Mouse (Mus musculus): ENCODE measurements at regions not wholly inside any gene's neighbourhood (a gene's known extent, or its start where the extent isn't known, plus 50 kb on each side); places are given as distances from the start of the nearest gene placed in this dataset.

DNA sequence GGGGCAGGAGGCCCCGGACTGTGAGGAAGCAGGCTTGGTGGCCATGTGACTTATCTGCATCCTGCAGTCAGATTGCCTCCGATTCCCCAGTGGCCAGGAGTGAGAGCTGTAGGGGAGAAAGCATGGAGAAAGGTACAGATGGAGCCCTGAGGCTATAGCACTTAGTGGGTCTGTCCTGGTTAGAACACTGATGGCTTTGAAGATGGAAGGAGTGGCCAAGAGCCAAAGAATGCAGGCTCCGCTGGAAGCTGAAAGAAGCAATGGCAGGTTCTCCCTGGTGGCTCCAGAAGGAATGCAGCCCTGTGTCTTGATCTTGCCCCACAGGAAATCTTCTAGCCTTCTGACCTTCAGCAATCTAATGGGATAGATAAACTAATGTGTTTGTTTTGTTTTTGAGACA is 926.3 kb downstream of the 4930447A16Rik start:
- no peak for DNase-seq

DNA sequence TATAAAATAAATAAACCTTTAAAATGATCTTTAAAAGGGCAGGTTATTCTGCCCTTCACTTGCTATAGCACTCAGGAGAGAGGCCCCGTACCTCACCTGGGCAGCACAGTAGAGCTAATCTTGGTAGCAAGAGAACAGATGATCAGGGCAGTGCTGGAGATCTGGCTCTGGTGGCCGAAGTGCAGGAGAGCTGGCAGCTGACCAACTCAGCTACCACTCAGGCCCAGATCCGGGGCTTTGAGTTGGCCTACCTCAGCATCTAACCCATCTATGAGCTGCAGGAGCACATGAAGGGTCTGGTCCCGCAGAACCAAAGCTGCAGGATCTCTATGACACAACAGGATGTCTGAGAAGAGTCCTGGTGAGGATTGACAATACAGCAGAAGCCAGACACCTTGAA is 928.0 kb downstream of the 4930447A16Rik start:
- no peak for DNase-seq

DNA sequence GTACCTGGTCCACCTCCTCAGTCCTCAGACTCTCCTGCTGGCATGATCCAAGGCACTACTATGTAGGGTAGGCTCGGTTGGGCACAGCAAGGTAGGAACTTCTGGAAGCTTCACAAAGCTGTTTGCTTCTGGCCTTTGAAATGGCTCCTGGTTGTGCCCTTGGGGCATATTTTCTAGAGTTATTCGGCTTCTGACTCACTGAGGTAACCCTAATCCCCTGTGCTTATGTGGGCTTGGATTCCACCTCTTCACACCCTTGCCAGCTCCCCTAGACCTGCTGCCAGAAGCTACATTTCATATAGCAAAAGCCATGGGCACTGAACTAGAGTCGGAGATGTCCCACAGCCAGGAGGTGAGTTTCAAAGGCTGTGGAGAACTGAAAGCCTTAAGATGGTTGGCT is 933.7 kb downstream of the 4930447A16Rik start:
- no peak for DNase-seq

DNA sequence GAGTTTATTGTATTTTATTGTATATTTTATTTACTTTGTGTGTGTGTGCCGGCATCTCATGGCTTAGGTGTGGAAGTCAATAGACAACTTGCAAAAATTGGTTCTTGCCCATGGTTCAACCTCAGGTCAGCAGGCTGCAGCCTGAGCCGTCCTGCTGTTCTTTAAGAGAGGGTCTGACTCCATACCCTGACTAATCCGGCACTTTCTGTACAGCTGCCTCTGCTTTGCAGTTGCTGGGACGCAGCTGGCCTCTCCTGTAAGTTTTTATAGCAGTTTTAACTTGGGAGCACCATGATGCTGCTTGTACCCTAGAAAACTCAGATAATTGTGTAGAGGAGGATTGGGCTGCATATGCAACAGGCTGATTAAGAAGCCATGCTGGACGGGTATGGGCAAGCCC is 938.2 kb downstream of the 4930447A16Rik start:
- no peak for DNase-seq

DNA sequence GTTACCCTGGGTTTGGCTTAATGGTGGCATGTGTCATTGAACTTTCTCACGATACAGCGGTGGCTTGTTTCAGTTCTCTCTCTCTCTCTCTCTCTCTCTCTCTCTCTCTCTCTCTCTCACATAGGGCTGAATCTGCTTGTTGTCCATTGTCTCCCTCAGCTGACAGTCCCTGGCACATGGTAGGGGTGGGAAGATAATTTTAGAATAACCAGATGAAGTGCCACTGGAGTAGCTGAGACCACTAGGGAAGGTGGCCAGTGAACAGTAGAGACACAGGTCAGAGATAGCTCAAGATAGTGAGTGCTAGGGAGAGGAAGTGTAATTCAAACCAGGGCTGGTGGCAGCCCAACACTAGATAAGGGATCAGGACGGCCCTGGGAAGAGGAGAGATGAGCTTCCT is 938.7 kb downstream of the 4930447A16Rik start:
- no peak for DNase-seq

DNA sequence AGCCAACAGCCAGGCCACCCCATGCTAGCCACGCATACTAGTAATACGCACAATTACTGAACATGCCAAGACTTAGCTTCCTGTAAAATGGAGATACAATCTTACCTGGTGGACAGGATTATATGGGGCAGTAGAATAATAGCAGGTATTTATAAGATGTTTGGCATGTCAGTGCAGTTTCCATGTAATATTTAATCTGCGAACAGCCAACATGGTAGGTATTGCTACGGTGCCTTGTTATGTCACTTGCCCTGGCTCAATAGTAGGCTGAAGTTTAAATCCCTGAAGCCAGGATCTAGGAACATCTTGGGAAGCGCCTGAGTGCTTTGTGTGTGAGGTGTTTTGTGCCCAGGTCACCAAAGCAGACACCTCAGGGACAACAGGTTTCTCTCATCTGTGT is 942.3 kb downstream of the 4930447A16Rik start:
- DNase-seq = no peak

DNA sequence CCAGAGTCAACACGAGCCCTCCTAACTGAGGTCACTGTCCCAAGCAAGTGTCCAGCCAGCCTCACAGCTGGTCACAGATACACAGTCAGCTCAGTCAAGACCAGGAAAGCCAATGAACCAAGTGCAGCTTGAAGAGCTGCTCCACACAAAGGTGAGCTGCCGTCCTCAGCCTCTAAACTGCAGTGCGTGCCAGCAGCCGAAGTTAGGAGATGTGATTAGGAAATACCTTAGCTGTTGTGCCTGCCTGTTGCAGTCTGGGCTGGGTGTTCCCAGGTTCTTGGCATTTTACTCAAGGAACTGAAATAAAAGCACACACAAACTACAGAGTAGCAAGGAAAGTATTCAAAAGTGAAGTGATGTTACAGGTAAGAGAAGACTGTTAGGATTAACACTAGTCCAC is 942.9 kb downstream of the 4930447A16Rik start:
- DNase-seq = no peak

DNA sequence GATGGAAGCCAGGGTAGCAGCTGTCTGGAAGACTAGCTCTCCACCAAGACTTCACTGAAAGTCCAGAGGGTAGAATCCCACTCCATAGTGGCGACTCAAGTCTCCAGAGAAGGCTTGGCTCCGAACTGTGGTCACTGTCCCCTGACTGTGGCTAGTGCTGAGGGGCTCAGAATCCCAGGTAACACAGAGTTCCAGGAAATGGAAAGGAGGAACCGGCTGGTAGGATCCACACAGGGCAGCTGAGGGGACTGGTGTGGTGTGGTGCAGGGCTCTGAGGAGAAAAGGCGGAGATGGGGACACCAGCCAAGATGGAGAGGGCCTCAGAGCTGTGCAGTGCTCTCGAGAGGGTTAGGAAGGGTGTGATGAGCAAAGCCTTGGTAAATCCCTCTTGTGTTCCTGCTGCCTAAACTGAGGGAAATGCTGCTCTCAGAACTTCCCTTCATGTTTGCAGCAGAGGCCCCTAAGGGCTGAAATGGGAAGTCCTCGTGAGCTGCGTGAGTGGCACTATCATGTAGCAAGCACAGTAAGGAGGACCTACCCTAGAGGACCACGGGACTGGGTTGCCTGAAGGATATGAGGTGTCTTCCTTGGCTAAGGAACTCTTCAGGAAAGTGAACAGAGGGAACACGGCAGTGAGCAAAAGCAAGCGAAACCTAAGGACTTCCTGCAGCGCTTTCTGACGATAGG is 946.2 kb downstream of the 4930447A16Rik start:
- DNase-seq = no peak

DNA sequence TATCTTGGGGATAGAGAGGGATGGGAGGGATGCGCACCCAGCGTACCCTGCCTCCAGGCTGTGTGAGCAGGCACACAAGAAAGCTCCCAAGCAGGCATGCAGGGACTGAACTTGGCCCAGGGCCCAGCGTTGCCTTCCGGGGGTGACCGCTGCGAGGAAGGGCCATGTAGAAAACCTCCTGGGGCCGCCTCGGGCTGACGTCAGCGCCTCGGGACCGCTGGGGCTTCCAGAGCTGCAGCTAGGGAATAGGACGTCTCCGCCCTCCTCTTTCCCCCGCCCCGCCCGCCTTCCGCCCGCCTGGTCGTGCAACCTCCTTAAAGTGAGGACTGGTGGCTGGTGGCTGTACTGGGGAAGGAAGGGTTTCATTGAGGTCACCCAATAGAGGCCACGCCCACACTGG is 948.4 kb downstream of the 4930447A16Rik start:
- peak; percentile 51 for DNase-seq

DNA sequence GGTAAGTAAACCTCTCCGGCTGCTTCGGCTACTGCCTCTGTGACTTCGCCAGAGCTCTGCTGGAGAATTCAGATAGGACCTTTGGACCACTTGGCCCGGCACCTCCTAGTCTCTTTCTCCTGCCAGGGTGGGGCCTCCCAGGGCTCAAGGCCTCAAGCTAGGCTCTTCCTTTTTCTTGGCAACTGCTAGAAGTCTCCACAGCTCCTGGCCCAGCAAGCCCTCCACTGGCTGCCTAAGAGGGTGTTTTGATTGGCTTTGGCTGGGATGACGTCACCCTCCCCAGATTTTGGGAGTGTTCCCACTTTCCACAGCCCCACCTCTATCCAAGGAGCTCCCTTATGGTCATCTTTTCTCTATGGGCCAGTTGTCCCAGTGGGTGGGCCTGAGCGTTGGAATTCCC is 949.4 kb downstream of the 4930447A16Rik start:
- DNase-seq = no peak

DNA sequence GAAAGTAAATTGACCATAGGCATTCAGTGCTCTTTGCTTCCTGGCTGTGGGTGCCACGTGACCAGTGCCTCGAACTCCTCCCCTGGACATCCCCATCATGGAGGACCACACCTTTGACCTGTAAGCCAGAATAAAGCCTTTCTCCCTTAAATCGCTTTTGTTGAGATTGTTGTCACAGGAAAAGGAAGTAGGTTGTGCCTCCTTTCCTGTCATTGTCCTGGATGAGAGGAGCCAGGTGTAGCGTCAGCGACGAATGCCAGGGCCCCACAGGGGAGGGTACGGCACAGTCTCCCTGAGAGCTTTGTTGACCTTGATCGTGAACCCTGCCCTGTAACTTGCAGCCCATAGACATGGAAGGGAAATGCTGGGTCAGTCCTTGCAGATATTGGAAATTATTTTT is 952.8 kb downstream of the 4930447A16Rik start:
- DNase-seq = peak; percentile 35

DNA sequence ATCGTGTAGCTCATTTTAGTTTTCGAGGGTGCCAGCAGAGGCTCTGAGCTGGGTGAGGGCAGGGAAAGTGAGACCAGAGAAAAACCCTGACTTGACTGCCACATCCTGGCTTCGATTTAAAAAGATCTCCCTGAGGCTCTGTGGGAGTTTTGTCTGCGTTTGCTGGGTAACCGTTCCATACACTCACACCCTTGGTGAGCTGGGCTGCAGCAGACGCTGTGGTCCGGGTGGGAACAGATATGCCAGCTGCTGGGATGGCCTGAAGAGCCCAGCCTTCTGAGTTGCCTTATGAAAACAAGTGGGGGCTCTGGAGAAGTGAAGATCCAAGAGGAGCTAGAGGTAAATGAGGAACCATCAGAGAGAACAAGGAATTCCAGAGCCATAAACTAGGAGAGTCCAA is 962.3 kb downstream of the 4930447A16Rik start:
- no peak for DNase-seq

DNA sequence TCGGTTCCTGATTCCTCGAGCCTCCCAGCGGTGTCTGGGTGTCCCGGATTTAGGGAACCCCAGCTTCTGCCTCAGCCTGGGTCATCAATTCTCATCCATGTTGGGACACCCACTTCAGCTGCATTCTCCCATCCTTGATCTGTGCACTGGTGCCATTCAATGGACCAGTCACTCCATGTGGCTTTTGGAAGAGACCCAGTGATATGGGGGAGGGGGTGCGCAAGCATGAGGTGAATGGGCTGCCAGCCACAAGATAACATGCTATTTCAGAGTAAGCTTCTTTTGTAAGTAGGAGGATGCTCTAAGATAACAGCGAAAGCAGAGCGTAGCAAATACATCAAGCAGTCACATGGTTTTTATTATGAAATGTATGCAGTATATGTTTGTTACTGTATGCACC is 963.1 kb downstream of the 4930447A16Rik start:
- DNase-seq = no peak

DNA sequence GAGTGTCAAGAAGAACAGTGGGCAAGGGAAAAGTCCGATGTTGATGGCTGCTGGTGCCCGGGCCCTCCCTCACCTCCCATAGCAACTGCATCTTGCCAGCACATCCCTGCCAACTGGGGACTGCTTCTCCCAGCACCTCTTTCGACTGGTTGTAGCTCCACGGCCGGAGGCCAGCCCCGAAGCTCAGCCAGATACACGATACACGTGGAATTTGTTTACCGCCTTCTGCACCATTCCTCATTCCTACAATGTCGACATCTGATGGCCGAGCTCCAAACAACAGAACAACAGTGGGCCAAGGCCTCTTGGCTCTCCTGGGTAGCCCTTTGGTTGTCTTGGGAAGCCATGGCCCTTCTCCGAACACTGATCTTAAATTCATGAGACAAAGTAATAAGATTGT is 965.1 kb downstream of the 4930447A16Rik start:
- no peak for DNase-seq

DNA sequence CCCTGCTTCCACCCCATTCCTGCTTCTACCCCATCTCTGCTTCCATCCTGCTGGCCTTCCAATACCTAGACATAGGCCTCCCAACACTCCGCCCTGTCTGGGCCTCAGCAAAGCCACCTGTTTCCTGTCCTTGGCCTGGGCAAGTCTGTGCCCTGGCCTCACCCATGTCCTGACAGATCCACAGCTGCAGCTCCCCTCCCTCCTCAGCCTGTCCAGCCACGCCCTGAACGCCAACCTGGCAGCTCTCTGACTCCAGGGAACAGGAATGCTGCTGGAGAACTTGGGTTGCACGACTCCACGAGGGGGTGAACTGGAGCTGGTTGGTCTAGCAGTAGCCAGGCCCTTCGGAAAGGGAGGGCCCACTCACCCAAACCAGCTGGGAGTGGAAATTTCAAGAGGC is 966.1 kb downstream of the 4930447A16Rik start:
- no peak for DNase-seq

DNA sequence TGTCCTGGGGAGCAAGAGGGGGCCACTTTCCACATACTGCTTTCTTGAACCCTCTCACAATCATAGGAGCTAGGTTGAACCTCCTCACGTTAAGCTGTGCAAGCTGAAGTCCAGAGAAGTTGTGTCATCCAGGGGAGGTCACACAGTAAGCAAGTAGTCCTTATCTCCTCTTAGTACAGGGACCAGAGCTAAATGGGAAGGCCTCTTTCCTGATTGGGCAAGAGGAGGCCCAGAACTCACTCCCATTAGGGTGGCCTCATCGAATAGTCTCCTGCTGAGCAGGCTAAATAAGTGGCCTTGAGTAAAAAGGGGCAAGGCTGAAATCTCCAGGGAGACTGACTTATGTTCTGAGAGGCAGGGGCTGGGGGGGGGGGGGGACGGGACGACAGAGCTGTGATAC is 966.5 kb downstream of the 4930447A16Rik start:
- DNase-seq = no peak

DNA sequence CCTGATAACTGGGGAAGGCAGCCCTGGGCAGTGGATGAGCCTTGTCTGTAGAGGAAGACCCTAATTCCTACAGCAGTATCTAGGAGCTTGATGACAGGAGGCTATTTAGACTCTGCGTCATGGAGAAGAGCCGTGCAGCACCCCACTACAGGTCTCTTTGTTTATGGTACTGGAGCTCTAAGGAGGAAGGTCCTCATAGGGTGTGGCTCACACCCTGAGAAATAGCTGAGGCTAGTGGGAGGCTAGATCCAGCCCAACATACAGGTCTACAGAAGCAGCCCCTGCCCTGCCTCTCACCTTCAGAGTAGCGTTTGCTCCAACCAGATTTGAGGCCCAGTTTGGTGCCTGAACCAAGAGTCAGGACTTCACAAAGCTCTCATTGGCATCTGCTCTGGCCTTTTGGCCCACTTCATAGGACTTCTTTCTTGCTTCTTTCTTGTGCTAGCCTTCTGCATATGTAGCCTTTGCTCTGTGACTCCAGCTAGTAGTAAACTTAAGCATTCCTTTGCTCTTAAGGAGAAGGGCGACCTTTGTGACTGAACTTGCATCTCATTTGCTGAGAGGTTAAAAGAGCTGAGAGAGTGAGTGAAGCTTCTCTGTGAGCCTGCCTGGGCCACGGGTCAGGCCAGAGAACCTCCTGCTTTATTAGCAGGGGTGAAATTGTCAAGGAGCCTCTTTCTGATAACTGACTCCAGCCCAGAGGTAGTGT is 967.2 kb downstream of the 4930447A16Rik start:
- DNase-seq = no peak

DNA sequence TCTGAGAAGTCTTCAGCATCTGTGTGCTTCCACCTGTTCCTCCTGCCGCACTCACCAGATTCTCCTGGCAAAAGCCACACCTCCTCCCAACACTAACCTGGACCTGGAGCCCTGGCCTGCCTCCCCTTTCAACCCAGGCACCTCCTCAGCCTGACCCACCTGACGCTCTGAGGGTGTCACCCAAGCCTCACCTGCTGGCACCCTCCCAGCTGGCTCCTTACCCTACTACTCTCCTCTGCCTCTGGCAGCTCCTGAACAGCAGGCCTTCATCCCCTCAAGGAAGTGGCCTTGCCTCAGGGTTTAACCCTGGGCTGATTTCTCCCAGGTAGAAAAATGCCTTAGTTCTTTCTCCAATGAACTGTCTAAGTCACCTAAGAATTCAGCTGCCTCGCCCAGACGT is 973.5 kb downstream of the 4930447A16Rik start:
- DNase-seq = no peak

DNA sequence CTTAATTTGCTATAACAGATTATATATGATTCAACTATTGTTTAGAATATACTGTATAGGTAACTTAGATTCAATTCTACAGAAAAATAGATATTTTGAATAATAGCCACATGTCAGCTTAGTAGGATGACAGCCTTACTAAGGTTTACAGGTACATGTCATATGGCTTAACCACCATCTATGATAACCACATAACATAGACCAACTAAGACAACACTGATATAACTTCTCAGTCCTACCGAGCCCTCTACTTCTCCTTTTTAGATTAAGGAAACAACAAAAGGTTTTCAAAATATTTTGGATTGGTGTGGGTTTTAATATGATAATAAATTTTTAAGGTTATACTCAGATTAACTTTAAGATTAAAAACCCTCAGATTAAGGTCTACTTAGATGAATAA is 977.4 kb downstream of the 4930447A16Rik start:
- DNase-seq = no peak

DNA sequence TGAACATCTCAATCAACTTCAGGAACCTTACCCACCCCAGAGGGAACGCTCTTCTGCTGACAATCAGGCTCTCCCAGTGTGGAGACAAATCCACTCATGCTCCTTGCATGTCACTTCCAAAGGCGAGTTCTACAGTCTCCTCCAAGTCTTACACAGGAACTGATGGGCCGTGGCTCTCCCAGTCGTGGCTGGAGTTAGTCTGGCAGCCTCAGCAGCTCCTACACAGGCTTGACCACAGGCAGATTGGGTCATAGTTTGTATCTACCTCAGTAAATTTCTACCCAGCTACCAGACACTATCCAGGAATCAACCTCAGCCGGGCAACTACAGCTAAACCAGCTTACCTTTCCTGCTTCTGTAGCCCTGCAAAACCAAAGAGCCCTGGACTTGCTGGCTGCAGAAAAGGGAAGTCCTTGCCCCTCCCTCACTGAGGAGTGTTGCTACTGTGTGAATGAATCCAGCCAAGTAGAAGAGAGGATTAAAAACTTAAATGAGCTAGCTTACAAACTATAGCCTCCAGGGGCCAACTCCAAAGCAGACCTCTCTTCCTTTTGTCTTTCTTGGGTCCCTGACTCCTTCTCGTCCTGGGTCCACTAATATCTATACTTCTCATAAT is 978.5 kb downstream of the 4930447A16Rik start:
- peak; percentile 10 for DNase-seq

DNA sequence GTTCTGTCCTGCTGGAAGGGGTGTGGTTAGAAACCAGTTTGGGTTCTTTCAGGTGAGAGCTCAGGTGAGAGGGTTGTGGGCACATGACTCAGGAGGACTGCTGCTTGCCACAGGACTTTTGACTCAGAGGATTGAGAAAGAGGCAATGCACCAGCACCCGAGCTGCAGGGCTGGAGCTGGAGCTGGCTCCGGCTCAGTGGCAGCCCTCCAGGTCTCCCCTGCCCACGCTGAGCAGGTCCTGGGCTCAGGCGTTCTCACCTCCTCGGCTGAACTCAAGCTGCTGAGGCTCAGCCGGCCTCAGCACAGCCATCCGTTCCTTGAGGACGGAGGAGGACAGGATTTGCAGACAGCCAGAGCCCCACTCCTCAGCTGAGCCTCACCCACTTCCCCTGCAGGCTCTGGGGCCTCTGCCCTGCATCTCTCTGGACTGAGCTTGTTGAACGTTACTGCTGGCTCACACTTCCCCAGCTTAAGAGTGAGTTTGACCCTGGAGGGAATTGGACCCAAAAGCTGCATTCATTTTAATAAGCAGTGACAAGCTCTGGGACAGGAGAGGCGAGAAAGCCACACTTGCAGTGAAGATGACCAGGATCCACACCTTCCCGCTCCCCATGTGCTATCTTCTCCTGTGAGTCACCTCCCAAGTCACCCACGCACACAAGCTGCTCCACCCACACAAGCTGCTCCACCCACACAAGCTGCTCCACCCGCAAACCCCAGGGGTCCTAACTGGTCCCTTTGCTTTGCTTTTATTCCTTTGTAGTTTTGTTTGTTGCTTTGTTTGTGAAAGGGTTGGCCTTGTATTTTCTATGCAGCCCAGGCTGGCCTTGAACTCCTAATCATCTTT is 981.0 kb downstream of the 4930447A16Rik start:
- DNase-seq = peak; percentile 43

DNA sequence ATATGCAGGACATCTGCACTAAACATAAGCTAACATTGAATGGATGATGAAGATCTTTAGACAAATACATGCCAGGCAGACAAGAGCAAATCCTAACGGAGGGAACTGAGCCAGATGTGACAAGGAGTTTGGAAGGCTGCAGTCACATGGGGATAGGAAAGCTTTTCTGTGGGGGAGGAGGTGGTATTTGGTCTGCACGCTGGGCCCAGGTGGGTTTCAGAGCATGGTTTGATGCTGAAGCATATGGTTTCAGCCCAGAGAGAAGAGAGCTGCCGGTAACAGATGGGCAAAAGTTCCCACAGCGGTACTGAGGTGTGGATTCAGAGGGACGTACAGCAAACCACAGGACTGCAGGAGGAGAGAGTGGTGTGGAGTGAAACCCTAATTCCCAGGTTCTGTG is 982.1 kb downstream of the 4930447A16Rik start:
- no peak for DNase-seq

DNA sequence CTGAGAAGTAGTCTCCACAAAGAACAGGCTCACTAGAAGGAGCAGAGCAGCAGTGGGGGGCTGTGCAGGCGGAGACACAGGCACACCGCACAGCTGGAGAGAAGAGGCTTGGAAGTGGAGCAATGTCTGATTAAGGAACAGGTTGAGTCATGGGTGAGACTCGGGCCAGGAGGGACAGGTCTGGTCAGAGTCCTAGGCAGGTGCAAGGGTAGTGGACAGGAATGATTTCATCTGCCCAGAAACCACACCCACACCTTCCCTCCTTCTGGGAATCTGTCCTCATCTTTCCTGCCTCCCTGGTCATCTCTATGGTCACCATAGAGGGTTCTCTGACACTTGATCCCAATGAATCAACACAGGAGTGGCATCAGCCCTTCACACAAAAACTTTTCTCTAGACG is 983.8 kb downstream of the 4930447A16Rik start:
- DNase-seq = no peak

All from thymus, postnatal 4 days (tissue).